9 mouse cellular contexts compared by ENCODE assay signal in the genomic region with DNA sequence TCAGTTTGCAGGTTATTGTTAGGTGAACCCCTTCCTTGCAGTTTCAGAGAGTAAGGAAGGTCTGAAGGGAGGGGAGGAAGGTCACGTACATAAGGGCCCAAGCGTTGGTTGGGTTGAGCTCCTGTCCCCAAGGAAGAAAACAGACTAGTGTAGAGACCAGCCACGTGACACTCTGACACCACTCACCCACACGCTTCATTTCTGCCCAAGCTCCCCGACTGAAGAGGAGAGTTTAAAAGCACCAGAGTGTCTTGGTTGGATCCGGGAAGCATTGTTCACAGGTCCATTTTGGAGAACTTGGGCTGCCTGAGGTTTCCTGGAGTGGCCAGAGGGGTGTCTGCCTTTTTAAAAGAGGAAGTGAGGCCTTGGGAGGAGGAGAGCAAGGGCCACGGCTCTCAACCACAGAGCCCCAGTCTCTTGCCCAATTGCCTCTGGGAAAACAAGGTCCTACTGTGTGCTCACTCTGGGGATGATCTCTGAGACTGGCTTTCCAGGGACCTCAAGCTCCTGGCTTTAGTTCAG. TPM values are rescaled to one million over a fixed set of nuclear protein-coding genes. Genes with fewer than 3 reads are reported as not detected.
A peak's percentile ranks its signal among the peaks of the same experiment; 100 is the strongest.
DNase-seq lines count a peak whose midpoint lies in the region; TF ChIP-seq lines count a peak whose summit lies in the region.
"Had no signal": no experiment of that assay in that cellular context is flagged by ENCODE, and none has a peak within 500 bp of the region (broad histone marks: within the 10 kb centered on the region; RNA-seq: fewer than 3 reads in every experiment).

No protein-coding gene starts in this region.

- TF ChIP-seq CTCF in layer of hippocampus, adult 2 months (conservative IDR thresholded peaks at IDR 0.05) = no peak

- DNase-seq in heart, adult 11 months = peak; percentile 98
- no peak for DNase-seq in heart, postnatal 10 days
- DNase-seq in A20 (ENCODE audit: low read depth, low spot score) = peak; percentile 60
- DNase-seq in lung, postnatal 14 days = peak; percentile 27
- DNase-seq in cerebellum, postnatal 14 days = no peak
- DNase-seq in testis, postnatal 10 days (ENCODE audit: low spot score) = no peak
- DNase-seq in layer of hippocampus, adult 2 months (ENCODE audit: low spot score in 2 of 2) = no peak

- intact Hi-C loops in heart, postnatal 10 days (cut with DNase I) = loop anchor here (10.0 kb wide), 1 partner anchor 539 kb away; no protein-coding TSS in a partner anchor

- peak overlapping the region; percentile 9; the same call in 1 of the 2 replicates for H3K4me3 ChIP-seq in brown adipose tissue, adult 24 weeks (ENCODE audit: insufficient read depth, low read depth, low read length)
- H3K4me3 ChIP-seq in layer of hippocampus, adult 2 months = no peak overlapping the region

- peak overlapping the region; percentile 50; the same call in 1 of the 2 replicates for H3K27ac ChIP-seq in brown adipose tissue, adult 24 weeks (replicated peaks; ENCODE audit: low read depth, low read length)
- H3K27ac ChIP-seq in layer of hippocampus, adult 2 months = no peak overlapping the region
- H3K27ac ChIP-seq: hindbrain, postnatal 0 days had no signal

- peaks cover 62% of the 10 kb centered on the region for H3K4me1 ChIP-seq in brown adipose tissue, adult 24 weeks (ENCODE audit: control insufficient read depth, insufficient read depth, insufficient read length, low read length)

RNA-seq across cellular contexts. Expression of gene Il4ra, which starts 3.5 kb away (rescaled TPM):
- total RNA-seq in heart, postnatal 10 days (2021) = 10 to 100 TPM; 25.1 to 29.6 TPM
- 5.5 and 8.6 TPM in 2 replicates for polyA plus RNA-seq in brown adipose tissue, adult 24 weeks (2012; ENCODE audit: insufficient read depth, insufficient read length, missing spikeins)
- 1 to 10 TPM; 3.2 to 3.9 TPM for total RNA-seq in layer of hippocampus, adult 2 months (2021)

RNA-seq across cellular contexts. Expression of gene Il21r, which starts 47.8 kb away (rescaled TPM):
- under 1 TPM; 0.67 to 0.74 TPM for total RNA-seq in heart, postnatal 10 days (2021)
- polyA plus RNA-seq in brown adipose tissue, adult 24 weeks (2012; ENCODE audit: insufficient read depth, insufficient read length, missing spikeins) = 0.58 TPM in 1 of 2 replicates, not detected in the other
- total RNA-seq in layer of hippocampus, adult 2 months (2021) = under 1 TPM; 0.98 to 1.00 TPM

Comparison
In these comparisons a context has a peak if more than half of its experiments do, and no peak if none do; other contexts are left out.
1. DNase-seq: peak in heart, adult 11 months (single experiment), A20 (single experiment) and lung, postnatal 14 days (single experiment); none in heart, postnatal 10 days (0 of 2), cerebellum, postnatal 14 days (0 of 2), testis, postnatal 10 days (single experiment) and layer of hippocampus, adult 2 months (0 of 2).
2. RNA of gene Il4ra, which starts 3.5 kb away (total RNA-seq): 25.1 to 29.6 TPM in heart, postnatal 10 days; 3.2 to 3.9 TPM in layer of hippocampus, adult 2 months; every median in the first group is over 4 times any median in the second.